Mouse (Mus musculus): Measurements from ENCODE around the gene Sugct. TPM values are rescaled to one million over a fixed set of nuclear protein-coding genes. Genes with fewer than 3 reads are reported as not detected.
"Not testable (repeated sequence)": the region's sequence is repeated elsewhere in the genome, so short reads cannot be mapped to it uniquely, and the experiment has no call there.

Gene Sugct
- polyA plus RNA-seq, 1 experiment, result 1.1 TPM

- DNase-seq, result no peak
- Histone ChIP-seq H3K4me1 (ENCODE audit: control insufficient read depth, insufficient read depth, low read length) (no peaks in the 10 kb centered on the region), H3K4me3 (replicated peaks; ENCODE audit: extremely low read depth, low read depth, low read length) (no peak overlapping the region)
- 43% methylated on average over 4 of the region's 4 CpGs for WGBS
- TF ChIP-seq CTCF (IDR thresholded peaks at IDR 0.05; ENCODE audit: insufficient read depth, low read length), result no peak
- TF ChIP-seq POLR2A (IDR thresholded peaks at IDR 0.05; ENCODE audit: borderline replicate concordance, extremely low read depth, low read depth, low read length), result no peak
These were observed 160.5 kb downstream of the Sugct start for GRCm38 (mm10) chr13:17534871-17535270.

GRCm38 (mm10) chr13:17534469-17534868 is 160.9 kb downstream of the Sugct start:
- DNase-seq, result no peak
- no peaks in the 10 kb centered on the region for H3K4me1 ChIP-seq (ENCODE audit: control insufficient read depth, insufficient read depth, low read length)
- no peak overlapping the region for H3K4me3 ChIP-seq (replicated peaks; ENCODE audit: extremely low read depth, low read depth, low read length)
- 36% methylated on average over 4 of the region's 4 CpGs for WGBS
- TF ChIP-seq CTCF (IDR thresholded peaks at IDR 0.05; ENCODE audit: insufficient read depth, low read length) (no peak), POLR2A (IDR thresholded peaks at IDR 0.05; ENCODE audit: borderline replicate concordance, extremely low read depth, low read depth, low read length) (no peak)

GRCm38 (mm10) chr13:17511184-17511778 is 184.1 kb downstream of the Sugct start:
- TF ChIP-seq CTCF (IDR thresholded peaks at IDR 0.05; ENCODE audit: insufficient read depth, low read length), result no peak
- TF ChIP-seq POLR2A (IDR thresholded peaks at IDR 0.05; ENCODE audit: borderline replicate concordance, extremely low read depth, low read depth, low read length), result no peak
- 69% methylated on average over 4 of the region's 4 CpGs for WGBS
- no peak overlapping the region for H3K4me3 ChIP-seq (replicated peaks; ENCODE audit: extremely low read depth, low read depth, low read length)
- DNase-seq, result no peak
- no peaks in the 10 kb centered on the region for H3K4me1 ChIP-seq (ENCODE audit: control insufficient read depth, insufficient read depth, low read length)

GRCm38 (mm10) chr13:17494936-17495335 is 200.4 kb downstream of the Sugct start:
- DNase-seq, result no peak
- TF ChIP-seq POLR2A (IDR thresholded peaks at IDR 0.05; ENCODE audit: borderline replicate concordance, extremely low read depth, low read depth, low read length), result no peak
- 44% methylated on average over 1 of the region's 1 CpGs for WGBS
- H3K4me1 ChIP-seq (ENCODE audit: control insufficient read depth, insufficient read depth, low read length), result no peaks in the 10 kb centered on the region
- no peak overlapping the region for H3K4me3 ChIP-seq (replicated peaks; ENCODE audit: extremely low read depth, low read depth, low read length)

- Histone ChIP-seq H3K4me3 (replicated peaks; ENCODE audit: extremely low read depth, low read depth, low read length) (no peak overlapping the region), H3K4me1 (ENCODE audit: control insufficient read depth, insufficient read depth, low read length) (no peaks in the 10 kb centered on the region)
- TF ChIP-seq CTCF (IDR thresholded peaks at IDR 0.05; ENCODE audit: insufficient read depth, low read length), result no peak
- TF ChIP-seq POLR2A (IDR thresholded peaks at IDR 0.05; ENCODE audit: borderline replicate concordance, extremely low read depth, low read depth, low read length), result no peak
- WGBS, result 68% methylated on average over 5 of the region's 5 CpGs
- DNase-seq, result no peak
These were observed 201.2 kb downstream of the Sugct start for GRCm38 (mm10) chr13:17494056-17494574.

GRCm38 (mm10) chr13:17457981-17458380 is 237.4 kb downstream of the Sugct start:
- DNase-seq, result not testable (repeated sequence)

GRCm38 (mm10) chr13:17432139-17432916 is 263.0 kb downstream of the Sugct start:
- H3K4me1 ChIP-seq (ENCODE audit: control insufficient read depth, insufficient read depth, low read length), result no peaks in the 10 kb centered on the region
- 45% methylated on average over 7 of the region's 7 CpGs for WGBS
- no peak overlapping the region for H3K4me3 ChIP-seq (replicated peaks; ENCODE audit: extremely low read depth, low read depth, low read length)
- TF ChIP-seq CTCF (IDR thresholded peaks at IDR 0.05; ENCODE audit: insufficient read depth, low read length), result peak; percentile 25; the same call in 1 of the 2 replicates
- no peak for TF ChIP-seq POLR2A (IDR thresholded peaks at IDR 0.05; ENCODE audit: borderline replicate concordance, extremely low read depth, low read depth, low read length)
- no peak for DNase-seq

More at GRCm38 (mm10) chr13:17457981-17458380, 237.4 kb downstream of the Sugct start:
- H3K4me1 ChIP-seq (ENCODE audit: control insufficient read depth, insufficient read depth, low read length); H3K4me3 ChIP-seq (replicated peaks; ENCODE audit: extremely low read depth, low read depth, low read length): not testable (repeated sequence)
- WGBS, result 22% methylated on average over 1 of the region's 1 CpGs

GRCm38 (mm10) chr13:17421875-17422274 is 273.5 kb downstream of the Sugct start:
- no peak overlapping the region for H3K4me3 ChIP-seq (replicated peaks; ENCODE audit: extremely low read depth, low read depth, low read length)
- DNase-seq, result no peak
- H3K4me1 ChIP-seq (ENCODE audit: control insufficient read depth, insufficient read depth, low read length), result no peaks in the 10 kb centered on the region
- 65% methylated on average over 6 of the region's 6 CpGs for WGBS
- TF ChIP-seq POLR2A (IDR thresholded peaks at IDR 0.05; ENCODE audit: borderline replicate concordance, extremely low read depth, low read depth, low read length) (no peak), CTCF (IDR thresholded peaks at IDR 0.05; ENCODE audit: insufficient read depth, low read length) (no peak)

- Histone ChIP-seq H3K4me1 (ENCODE audit: control insufficient read depth, insufficient read depth, low read length) (no peaks in the 10 kb centered on the region), H3K4me3 (replicated peaks; ENCODE audit: extremely low read depth, low read depth, low read length) (no peak overlapping the region)
- no peak for TF ChIP-seq CTCF (IDR thresholded peaks at IDR 0.05; ENCODE audit: insufficient read depth, low read length)
- no peak for TF ChIP-seq POLR2A (IDR thresholded peaks at IDR 0.05; ENCODE audit: borderline replicate concordance, extremely low read depth, low read depth, low read length)
- WGBS, result 83% methylated on average over 1 of the region's 1 CpGs
- DNase-seq, result no peak
These were observed 274.8 kb downstream of the Sugct start for GRCm38 (mm10) chr13:17420557-17420956.

- no peak for DNase-seq
- no peak overlapping the region for H3K4me3 ChIP-seq (replicated peaks; ENCODE audit: extremely low read depth, low read depth, low read length)
- WGBS, result 94% methylated on average over 8 of the region's 8 CpGs
- no peaks in the 10 kb centered on the region for H3K4me1 ChIP-seq (ENCODE audit: control insufficient read depth, insufficient read depth, low read length)
- TF ChIP-seq CTCF (IDR thresholded peaks at IDR 0.05; ENCODE audit: insufficient read depth, low read length), result no peak
- no peak for TF ChIP-seq POLR2A (IDR thresholded peaks at IDR 0.05; ENCODE audit: borderline replicate concordance, extremely low read depth, low read depth, low read length)
These were observed 352.5 kb downstream of the Sugct start for GRCm38 (mm10) chr13:17342836-17343235.

Data from lung, adult 2 months (tissue).